Mouse (Mus musculus): Measurements from ENCODE around the gene Nrxn1. TPM values are rescaled to one million over a fixed set of nuclear protein-coding genes. Genes with fewer than 3 reads are reported as not detected.

The Nrxn1 gene
- total and polyA plus RNA-seq, 3 experiments: not detected

DNA sequence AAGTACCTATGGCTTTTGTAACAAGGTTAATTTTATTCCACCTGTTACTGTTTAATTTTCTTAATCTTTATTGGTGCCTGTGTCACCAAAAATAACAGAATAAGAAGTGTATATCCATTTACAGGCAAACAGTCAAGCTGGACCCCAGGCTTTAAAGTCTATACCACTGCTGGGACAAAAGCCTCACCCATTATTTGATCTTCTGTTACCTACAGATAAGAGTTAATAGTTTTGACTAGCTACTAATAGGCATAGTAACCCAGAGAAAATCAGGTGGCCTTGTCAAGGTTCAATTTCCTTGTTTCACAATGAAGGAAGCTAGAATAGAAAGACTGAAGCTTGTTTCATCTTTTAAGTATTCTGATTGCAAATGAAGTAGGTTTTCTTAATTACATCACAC, 888.9 kb downstream of the Nrxn1 start:
- TF ChIP-seq MYC (IDR thresholded peaks at IDR 0.05; ENCODE audit: low read depth, low read length): no peak
- TF ChIP-seq ZMIZ1 (IDR thresholded peaks at IDR 0.05; ENCODE audit: low read depth, low read length): no peak
- TF ChIP-seq TAL1 (IDR thresholded peaks at IDR 0.05; ENCODE audit: low read length): no peak
- no peak for TF ChIP-seq TBP (IDR thresholded peaks at IDR 0.05; ENCODE audit: low read depth, low read length)
- no peak for TF ChIP-seq CHD2 (IDR thresholded peaks at IDR 0.05; ENCODE audit: low read length)
- no peak for TF ChIP-seq MAZ (IDR thresholded peaks at IDR 0.05; ENCODE audit: low read depth, low read length)
- TF ChIP-seq POLR2AphosphoS5 (IDR thresholded peaks at IDR 0.05; ENCODE audit: borderline replicate concordance, low read depth, low read length): no peak
- TF ChIP-seq RCOR1 (IDR thresholded peaks at IDR 0.05; ENCODE audit: low read depth, low read length): no peak
- TF ChIP-seq EP300 (IDR thresholded peaks at IDR 0.05; ENCODE audit: low read depth in 1 of 2, low read length in 2 of 2): no peak
- no peak for TF ChIP-seq ZNF384 (IDR thresholded peaks at IDR 0.05; ENCODE audit: low read depth, low read length)
- TF ChIP-seq JUND (IDR thresholded peaks at IDR 0.05; ENCODE audit: low read depth, low read length): no peak
- TF ChIP-seq UBTF (IDR thresholded peaks at IDR 0.05; ENCODE audit: borderline replicate concordance, insufficient read depth, low read depth, low read length): no peak
- no peak for TF ChIP-seq CTCF (IDR thresholded peaks at IDR 0.05 in 2 of 3, conservative IDR thresholded peaks at IDR 0.05 in 1 of 3; ENCODE audit: control insufficient read depth in 1 of 3, insufficient read depth in 1 of 3, low read depth in 2 of 3, low read length in 3 of 3, poor library complexity in 1 of 3, severe bottlenecking in 1 of 3)
- TF ChIP-seq BHLHE40 (IDR thresholded peaks at IDR 0.05; ENCODE audit: borderline replicate concordance, low read depth, low read length): no peak
- no peak for TF ChIP-seq NRF1 (IDR thresholded peaks at IDR 0.05; ENCODE audit: insufficient read depth, low read depth, low read length, poor library complexity, severe bottlenecking)
- TF ChIP-seq MAFK (IDR thresholded peaks at IDR 0.05; ENCODE audit: borderline replicate concordance, low read depth, low read length): no peak

DNA sequence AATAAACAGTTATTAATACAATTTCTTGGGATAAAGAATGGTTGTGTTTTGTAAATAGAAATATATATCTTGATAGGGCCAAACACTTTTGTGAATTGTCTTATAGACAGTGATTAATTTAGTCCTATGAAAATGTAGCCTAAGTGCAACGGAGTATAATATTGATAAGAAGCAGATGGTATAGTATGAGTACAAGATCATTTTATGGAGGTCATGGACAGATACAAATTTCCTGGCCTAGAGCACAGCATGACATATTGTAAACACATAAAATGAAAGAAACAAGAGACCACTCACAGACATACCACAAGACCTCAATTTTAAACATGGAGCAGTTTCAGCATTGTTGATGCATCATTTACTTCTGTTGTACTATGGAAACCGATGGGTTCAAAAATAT, 890.1 kb downstream of the Nrxn1 start:
- DNase-seq (ENCODE audit: low read depth, low spot score): no peak
- Histone ChIP-seq H3K9ac (ENCODE audit: control insufficient read depth, low read depth, low read length, poor library complexity, severe bottlenecking) (no peak overlapping the region), H3K4me1 (ENCODE audit: control insufficient read depth in 1 of 2, insufficient read depth in 2 of 2, low read length in 2 of 2) (no peaks in the 10 kb centered on the region), H3K36me3 (ENCODE audit: control insufficient read depth in 1 of 2, insufficient read depth in 2 of 2, low read length in 2 of 2) (no peaks in the 10 kb centered on the region), H3K27me3 (ENCODE audit: control insufficient read depth in 1 of 2, insufficient read depth in 2 of 2, low read length in 2 of 2) (no peaks in the 10 kb centered on the region), H3K27ac (ENCODE audit: control insufficient read depth, low read depth, low read length) (no peak overlapping the region), H3K4me3 (ENCODE audit: control insufficient read depth in 1 of 2, insufficient read depth in 1 of 2, low read depth in 2 of 2, low read length in 2 of 2) (no peak overlapping the region), H3K79me2 (ENCODE audit: control insufficient read depth, insufficient read depth, low read length, poor library complexity) (no peaks in the 10 kb centered on the region), H3K9me3 (replicated peaks; ENCODE audit: insufficient read depth, low read length) (no peaks in the 10 kb centered on the region)
- TF ChIP-seq TCF12 (IDR thresholded peaks at IDR 0.05; ENCODE audit: low read depth, low read length): no peak
- no peak for TF ChIP-seq NRF1 (IDR thresholded peaks at IDR 0.05; ENCODE audit: insufficient read depth, low read depth, low read length, poor library complexity, severe bottlenecking)
- TF ChIP-seq JUND (IDR thresholded peaks at IDR 0.05; ENCODE audit: low read depth, low read length): no peak
- no peak for TF ChIP-seq ZNF384 (IDR thresholded peaks at IDR 0.05; ENCODE audit: low read depth, low read length)
- no peak for TF ChIP-seq UBTF (IDR thresholded peaks at IDR 0.05; ENCODE audit: borderline replicate concordance, insufficient read depth, low read depth, low read length)
- no peak for TF ChIP-seq ETS1 (IDR thresholded peaks at IDR 0.05; ENCODE audit: low read depth, low read length)
- no peak for TF ChIP-seq POLR2AphosphoS5 (IDR thresholded peaks at IDR 0.05; ENCODE audit: borderline replicate concordance, low read depth, low read length)
- TF ChIP-seq RCOR1 (IDR thresholded peaks at IDR 0.05; ENCODE audit: low read depth, low read length): no peak
- no peak for TF ChIP-seq BHLHE40 (IDR thresholded peaks at IDR 0.05; ENCODE audit: borderline replicate concordance, low read depth, low read length)
- TF ChIP-seq ELF1 (IDR thresholded peaks at IDR 0.05; ENCODE audit: low read depth, low read length): no peak
- no peak for TF ChIP-seq USF1 (IDR thresholded peaks at IDR 0.05; ENCODE audit: low read depth, low read length)
- TF ChIP-seq NELFE (IDR thresholded peaks at IDR 0.05; ENCODE audit: low read depth, low read length): no peak
- no peak for TF ChIP-seq MEF2A (IDR thresholded peaks at IDR 0.05; ENCODE audit: extremely low read depth, insufficient replicate concordance, low read depth, low read length, poor library complexity, severe bottlenecking)
- no peak for TF ChIP-seq MAX (IDR thresholded peaks at IDR 0.05; ENCODE audit: low read length)

More for the DNA sequence above, 888.9 kb downstream of the Nrxn1 start:
- H3K4me1 ChIP-seq (ENCODE audit: control insufficient read depth in 1 of 2, insufficient read depth in 2 of 2, low read length in 2 of 2): no peaks in the 10 kb centered on the region
- no peak overlapping the region for H3K9ac ChIP-seq (ENCODE audit: control insufficient read depth, low read depth, low read length, poor library complexity, severe bottlenecking)
- no peak overlapping the region for H3K4me3 ChIP-seq (ENCODE audit: control insufficient read depth in 1 of 2, insufficient read depth in 1 of 2, low read depth in 2 of 2, low read length in 2 of 2)
- no peaks in the 10 kb centered on the region for H3K9me3 ChIP-seq (replicated peaks; ENCODE audit: insufficient read depth, low read length)
- no peak for DNase-seq (ENCODE audit: low read depth, low spot score)
- H3K79me2 ChIP-seq (ENCODE audit: control insufficient read depth, insufficient read depth, low read length, poor library complexity): no peaks in the 10 kb centered on the region
- no peaks in the 10 kb centered on the region for H3K27me3 ChIP-seq (ENCODE audit: control insufficient read depth in 1 of 2, insufficient read depth in 2 of 2, low read length in 2 of 2)
- H3K36me3 ChIP-seq (ENCODE audit: control insufficient read depth in 1 of 2, insufficient read depth in 2 of 2, low read length in 2 of 2): no peaks in the 10 kb centered on the region
- H3K27ac ChIP-seq (ENCODE audit: control insufficient read depth, low read depth, low read length): no peak overlapping the region

All from MEL (cell line).